Mouse (Mus musculus): ENCODE results near the gene Anapc2. TPM values are rescaled to one million over a fixed set of nuclear protein-coding genes. Genes with fewer than 3 reads are reported as not detected.
A peak's percentile ranks its signal among the peaks of the same experiment; 100 is the strongest.

Anapc2 gene
- total and polyA plus RNA-seq, 2 experiments from 2014 or later, result 37.9 to 108 TPM

DNA sequence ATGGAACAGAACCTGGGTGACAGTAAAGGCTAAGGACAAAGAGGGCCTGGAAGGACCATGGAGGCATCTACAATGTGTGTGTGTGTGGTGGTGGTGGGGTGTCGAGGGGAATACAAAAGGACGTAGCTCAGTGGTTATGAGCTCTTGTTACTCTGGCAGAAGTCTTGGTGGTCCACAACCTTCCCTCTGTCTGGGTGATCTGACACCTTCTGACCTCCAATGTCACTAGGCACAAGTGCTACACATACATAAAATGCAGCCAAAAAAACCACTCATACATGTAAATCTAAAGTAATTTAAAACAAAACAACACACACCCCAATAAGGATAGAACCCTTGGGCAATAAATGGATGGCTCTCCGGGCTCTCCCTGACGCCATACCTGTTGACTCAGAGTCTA is 44.9 kb upstream of the Anapc2 start:
- H3K36me3 ChIP-seq (ENCODE audit: insufficient read depth), result no peaks in the 10 kb centered on the region
- peaks cover 18% of the 10 kb centered on the region; the same call in 1 of the 2 replicates for H3K4me1 ChIP-seq (ENCODE audit: insufficient read depth)
- 91% methylated on average over 4 of the region's 4 CpGs for WGBS

GRCm38 (mm10) chr2:25228431-25228889 is 43.8 kb upstream of the Anapc2 start:
- peak; percentile 86 for DNase-seq
- peak; percentile 25 for ATAC-seq
- no peaks in the 10 kb centered on the region for H3K36me3 ChIP-seq (ENCODE audit: insufficient read depth)
- H3K9me3 ChIP-seq (ENCODE audit: low read length), result no peaks in the 10 kb centered on the region
- H3K4me1 ChIP-seq (ENCODE audit: insufficient read depth), result peaks cover 15% of the 10 kb centered on the region; the same call in 1 of the 2 replicates
- H3K9ac ChIP-seq, result 0 out of 2 replicates have a peak overlapping the region, but pooled peaks have one; percentile 26
- H3K27me3 ChIP-seq (ENCODE audit: insufficient read depth, low read length), result no peaks in the 10 kb centered on the region
- 1% methylated on average over 7 of the region's 7 CpGs for WGBS
- TF ChIP-seq CTCF (IDR thresholded peaks at IDR 0.05; ENCODE audit: low read depth), result peak; percentile 72
- H3K27ac ChIP-seq (ENCODE audit: low read depth, low read length), result peak overlapping the region; percentile 78
- peak overlapping the region; percentile 35 for H3K4me2 ChIP-seq (ENCODE audit: low read depth)
- peak overlapping the region; percentile 11; the same call in 1 of the 2 replicates for H3K4me3 ChIP-seq (ENCODE audit: low read depth, low read length)

More for the DNA sequence above, 44.9 kb upstream of the Anapc2 start:
- ATAC-seq (no peak), DNase-seq (no peak)
- no peak overlapping the region for H3K27ac ChIP-seq (ENCODE audit: low read depth, low read length)
- no peak overlapping the region for H3K4me3 ChIP-seq (ENCODE audit: low read depth, low read length)
- no peak overlapping the region for H3K4me2 ChIP-seq (ENCODE audit: low read depth)
- H3K27me3 ChIP-seq (ENCODE audit: insufficient read depth, low read length), result no peaks in the 10 kb centered on the region
- H3K9ac ChIP-seq, result no peak overlapping the region
- no peaks in the 10 kb centered on the region for H3K9me3 ChIP-seq (ENCODE audit: low read length)
- no peak for TF ChIP-seq CTCF (IDR thresholded peaks at IDR 0.05; ENCODE audit: low read depth)

- ATAC-seq (no peak), DNase-seq (no peak)
- no peak overlapping the region; the same call in 1 of the 2 replicates for H3K9ac ChIP-seq
- H3K27ac ChIP-seq (ENCODE audit: low read depth, low read length), result peak overlapping the region; percentile 78
- no peak for TF ChIP-seq CTCF (IDR thresholded peaks at IDR 0.05; ENCODE audit: low read depth)
- no peaks in the 10 kb centered on the region; the same call in 1 of the 2 replicates for H3K27me3 ChIP-seq (ENCODE audit: insufficient read depth, low read length)
- H3K4me1 ChIP-seq (ENCODE audit: insufficient read depth), result peaks cover 11% of the 10 kb centered on the region; the same call in 1 of the 2 replicates
- peak overlapping the region; percentile 35; the same call in 1 of the 2 replicates for H3K4me2 ChIP-seq (ENCODE audit: low read depth)
- no peaks in the 10 kb centered on the region for H3K36me3 ChIP-seq (ENCODE audit: insufficient read depth)
- H3K9me3 ChIP-seq (ENCODE audit: low read length), result no peaks in the 10 kb centered on the region
- no peak overlapping the region for H3K4me3 ChIP-seq (ENCODE audit: low read depth, low read length)
- 69% methylated on average over 6 of the region's 6 CpGs for WGBS
These were observed 43.2 kb upstream of the Anapc2 start for GRCm38 (mm10) chr2:25228995-25229530.

DNA sequence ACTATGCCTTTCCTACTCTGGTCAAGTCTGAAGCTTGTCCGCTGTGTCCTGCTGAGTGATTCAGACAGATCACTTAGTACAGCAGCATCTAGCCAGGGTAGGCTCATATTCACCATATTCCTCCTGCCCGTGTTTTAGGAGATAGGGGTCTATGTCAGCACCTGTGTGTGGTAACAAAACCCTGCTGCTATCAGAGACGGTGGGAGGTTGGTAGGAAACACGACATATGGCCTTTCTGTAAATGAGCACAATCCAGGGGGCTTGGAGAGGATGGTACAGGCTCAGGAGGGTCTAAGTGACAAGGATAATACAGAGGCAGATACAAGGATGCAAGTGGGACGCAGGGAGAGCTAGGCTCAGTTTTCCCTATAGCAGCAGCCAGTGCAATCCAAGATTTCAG is 42.7 kb upstream of the Anapc2 start:
- no peak for TF ChIP-seq CTCF (IDR thresholded peaks at IDR 0.05; ENCODE audit: low read depth)
- Histone ChIP-seq H3K4me1 (ENCODE audit: insufficient read depth) (peaks cover 11% of the 10 kb centered on the region; the same call in 1 of the 2 replicates), H3K27me3 (ENCODE audit: insufficient read depth, low read length) (no peaks in the 10 kb centered on the region; the same call in 1 of the 2 replicates), H3K4me2 (ENCODE audit: low read depth) (no peak overlapping the region), H3K4me3 (ENCODE audit: low read depth, low read length) (no peak overlapping the region), H3K27ac (ENCODE audit: low read depth, low read length) (no peak overlapping the region), H3K36me3 (ENCODE audit: insufficient read depth) (no peaks in the 10 kb centered on the region), H3K9me3 (ENCODE audit: low read length) (no peaks in the 10 kb centered on the region), H3K9ac (no peak overlapping the region)
- ATAC-seq, result no peak
- 80% methylated on average over 5 of the region's 5 CpGs for WGBS
- DNase-seq, result no peak

DNA sequence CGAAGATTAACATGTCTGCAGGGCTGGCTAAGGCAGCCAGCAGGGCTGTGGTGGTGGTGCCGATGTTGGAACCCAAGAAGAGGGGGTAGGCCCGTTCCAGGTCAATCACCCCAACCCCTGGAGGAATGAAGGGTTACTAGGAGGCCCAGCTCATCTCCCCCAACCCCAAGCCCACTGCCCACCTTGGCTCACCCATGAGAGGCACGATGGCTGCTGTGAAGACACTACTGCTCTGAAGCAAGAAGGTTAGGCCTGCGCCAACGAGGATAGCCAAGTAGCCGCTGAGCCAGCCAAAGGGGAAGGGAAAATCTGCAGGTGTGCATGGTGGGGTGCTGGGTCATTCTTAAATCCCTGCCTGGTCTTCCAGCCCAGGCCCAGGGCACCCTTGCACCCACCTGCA is 41.7 kb upstream of the Anapc2 start:
- H3K36me3 ChIP-seq (ENCODE audit: insufficient read depth), result no peaks in the 10 kb centered on the region
- no peak overlapping the region for H3K9ac ChIP-seq
- no peak overlapping the region for H3K4me3 ChIP-seq (ENCODE audit: low read depth, low read length)
- 86% methylated on average over 7 of the region's 7 CpGs for WGBS
- no peaks in the 10 kb centered on the region for H3K9me3 ChIP-seq (ENCODE audit: low read length)
- H3K4me2 ChIP-seq (ENCODE audit: low read depth), result no peak overlapping the region
- H3K27ac ChIP-seq (ENCODE audit: low read depth, low read length), result no peak overlapping the region
- no peak for TF ChIP-seq CTCF (IDR thresholded peaks at IDR 0.05; ENCODE audit: low read depth)
- no peaks in the 10 kb centered on the region; the same call in 1 of the 2 replicates for H3K27me3 ChIP-seq (ENCODE audit: insufficient read depth, low read length)
- DNase-seq (no peak), ATAC-seq (no peak)
- peaks cover 9% of the 10 kb centered on the region; the same call in 1 of the 2 replicates for H3K4me1 ChIP-seq (ENCODE audit: insufficient read depth)

DNA sequence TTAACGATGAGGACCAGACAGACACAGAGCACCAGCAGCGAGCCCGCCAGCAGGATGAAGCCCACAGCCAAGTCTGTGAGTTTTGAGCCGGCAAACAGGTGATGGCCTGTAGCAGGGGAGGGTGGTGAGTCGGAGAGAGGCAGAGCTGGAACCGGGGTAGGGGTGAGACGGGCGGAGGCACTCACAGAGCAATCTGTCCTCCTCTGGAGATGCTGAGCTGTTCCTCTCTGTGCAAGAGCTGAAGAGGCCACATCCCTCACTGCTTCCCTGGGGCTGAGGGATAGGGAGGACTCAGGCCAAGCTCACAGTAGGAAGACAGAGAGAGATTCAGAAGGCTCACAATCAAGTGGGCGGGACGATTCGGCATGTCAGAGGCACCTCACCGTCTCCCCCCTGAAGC is 41.2 kb upstream of the Anapc2 start:
- no peak overlapping the region for H3K4me2 ChIP-seq (ENCODE audit: low read depth)
- no peak for TF ChIP-seq CTCF (IDR thresholded peaks at IDR 0.05; ENCODE audit: low read depth)
- WGBS, result 49% methylated on average over 12 of the region's 12 CpGs

DNA sequence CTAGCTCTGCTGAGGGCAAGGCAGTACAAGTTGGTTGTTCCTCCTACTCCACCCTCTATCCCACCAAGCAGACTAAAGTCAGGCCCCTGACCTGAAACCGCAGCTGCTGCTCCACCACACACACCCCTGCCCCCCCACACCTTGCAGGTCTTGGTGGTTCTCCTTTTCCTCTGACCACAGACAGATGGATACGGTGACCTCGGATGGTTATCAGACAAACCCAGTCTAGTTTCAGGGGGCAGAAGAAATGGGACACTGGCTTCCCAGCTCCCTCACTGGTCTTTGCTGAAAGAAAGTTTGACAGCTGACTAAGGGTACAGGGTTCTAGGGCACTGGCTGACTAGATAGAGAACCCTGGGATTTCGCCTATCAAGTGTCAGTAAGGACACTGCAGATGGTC is 38.9 kb upstream of the Anapc2 start:
- Histone ChIP-seq H3K4me3 (ENCODE audit: low read depth, low read length) (no peak overlapping the region), H3K9me3 (ENCODE audit: low read length) (no peaks in the 10 kb centered on the region), H3K27ac (ENCODE audit: low read depth, low read length) (no peak overlapping the region), H3K4me2 (ENCODE audit: low read depth) (no peak overlapping the region), H3K36me3 (ENCODE audit: insufficient read depth) (no peaks in the 10 kb centered on the region), H3K4me1 (ENCODE audit: insufficient read depth) (peaks cover 7% of the 10 kb centered on the region; the same call in 1 of the 2 replicates), H3K9ac (no peak overlapping the region), H3K27me3 (ENCODE audit: insufficient read depth, low read length) (no peaks in the 10 kb centered on the region; the same call in 1 of the 2 replicates)
- no peak for TF ChIP-seq CTCF (IDR thresholded peaks at IDR 0.05; ENCODE audit: low read depth)
- ATAC-seq (no peak), DNase-seq (no peak)
- WGBS, result 76% methylated on average over 4 of the region's 4 CpGs

More for the DNA sequence above, 41.2 kb upstream of the Anapc2 start:
- Histone ChIP-seq H3K9me3 (ENCODE audit: low read length) (no peaks in the 10 kb centered on the region), H3K36me3 (ENCODE audit: insufficient read depth) (no peaks in the 10 kb centered on the region), H3K9ac (no peak overlapping the region), H3K27ac (ENCODE audit: low read depth, low read length) (no peak overlapping the region), H3K27me3 (ENCODE audit: insufficient read depth, low read length) (no peaks in the 10 kb centered on the region; the same call in 1 of the 2 replicates), H3K4me3 (ENCODE audit: low read depth, low read length) (no peak overlapping the region), H3K4me1 (ENCODE audit: insufficient read depth) (peaks cover 7% of the 10 kb centered on the region; the same call in 1 of the 2 replicates)
- no peak for DNase-seq
- no peak for ATAC-seq
